Mouse (Mus musculus) activated CD4-positive, CD25-positive, alpha-beta regulatory T cell, adult 4 months (primary cell): ENCODE measurements around the gene Src. TPM values are rescaled to one million over a fixed set of nuclear protein-coding genes. Genes with fewer than 3 reads are reported as not detected.
"Not testable (repeated sequence)": the region's sequence is repeated elsewhere in the genome, so short reads cannot be mapped to it uniquely, and the experiment has no call there.

Experiments used
- ATAC-seq: one replicate; pipeline ENCODE4 v1.8.0; 2017
- polyA plus RNA-seq, 2 experiments: library from polyadenylated mRNA; unstranded; fragments of 100-300 nt; shearing (Covaris generic); gene quantifications; one replicate each; pipeline ENCODE4 v1.2.1; 2017

Gene Src
- polyA plus RNA-seq, 2 experiments from 2014 or later: 2.0 to 2.1 TPM

DNA sequence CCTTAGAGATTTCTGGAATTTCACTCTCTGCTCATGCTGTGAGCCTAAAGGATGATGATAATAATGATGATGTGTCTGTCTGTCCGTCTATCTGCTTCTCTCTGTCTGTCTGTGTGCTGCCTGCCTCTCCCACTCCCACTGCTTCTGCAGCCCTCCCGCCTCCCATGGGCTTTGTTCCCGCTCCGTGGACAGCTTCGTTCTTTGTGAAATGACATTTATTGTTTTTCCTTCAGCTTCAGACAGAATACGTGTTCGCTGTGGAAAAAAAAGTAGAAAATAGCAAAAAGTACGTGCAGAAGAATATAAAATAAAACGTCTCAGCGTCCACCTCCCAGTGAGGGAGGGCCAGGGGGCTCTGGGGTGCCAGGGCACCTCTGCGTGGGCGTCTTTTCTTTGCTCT lies 64.5 kb downstream of the Src start:
- no peak for ATAC-seq

DNA sequence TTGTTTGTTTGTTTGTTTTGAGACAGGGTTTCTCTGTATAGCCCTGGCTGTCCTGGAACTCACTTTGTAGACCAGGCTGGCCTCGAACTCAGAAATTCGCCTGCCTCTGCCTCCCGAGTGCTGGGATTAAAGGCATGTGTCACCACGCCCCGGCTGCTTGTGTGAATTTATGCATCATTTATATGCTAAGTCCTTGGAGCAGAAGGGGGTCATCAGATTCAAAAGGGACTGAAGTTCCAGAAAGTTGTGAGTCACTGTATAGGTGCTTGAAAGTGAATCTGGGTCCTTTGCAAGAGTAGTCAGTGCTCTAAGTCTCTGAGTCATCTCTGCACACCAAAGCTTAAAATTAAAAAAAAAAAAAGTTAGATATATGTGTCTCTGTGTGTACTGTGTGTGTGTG lies 68.3 kb downstream of the Src start:
- ATAC-seq: not testable (repeated sequence)

DNA sequence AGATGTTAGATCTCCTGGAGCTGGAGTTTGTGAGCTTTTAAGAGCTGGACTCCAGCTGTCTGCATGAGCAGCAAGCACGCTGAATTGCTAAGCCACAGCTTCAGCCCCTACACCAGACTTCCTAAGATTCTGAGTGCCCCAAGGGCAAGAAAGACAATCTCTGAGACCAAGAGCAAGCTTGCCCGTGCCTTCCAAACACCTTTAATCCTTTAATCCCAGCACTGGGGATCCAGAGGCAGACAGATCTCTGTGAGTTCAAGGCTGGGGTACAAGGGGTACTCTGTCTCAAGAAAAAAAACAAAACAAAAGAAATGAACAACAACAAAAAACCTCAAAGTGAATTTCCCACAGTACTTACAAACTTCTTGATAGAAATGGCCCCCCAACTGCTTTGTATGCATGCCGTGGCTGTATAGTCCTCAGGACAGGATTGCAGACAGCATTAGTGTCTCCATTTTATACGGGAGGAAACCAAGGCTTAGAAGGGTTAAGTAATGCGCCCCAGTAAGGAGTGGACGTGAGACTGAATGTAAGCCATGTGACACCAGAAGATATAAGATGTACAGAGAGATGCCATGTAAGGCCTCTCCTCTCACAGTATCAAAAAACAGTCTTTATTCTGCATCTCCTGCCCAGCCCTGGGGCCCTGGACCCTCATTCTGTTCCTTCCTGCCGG lies 68.9 kb downstream of the Src start:
- ATAC-seq: no peak

DNA sequence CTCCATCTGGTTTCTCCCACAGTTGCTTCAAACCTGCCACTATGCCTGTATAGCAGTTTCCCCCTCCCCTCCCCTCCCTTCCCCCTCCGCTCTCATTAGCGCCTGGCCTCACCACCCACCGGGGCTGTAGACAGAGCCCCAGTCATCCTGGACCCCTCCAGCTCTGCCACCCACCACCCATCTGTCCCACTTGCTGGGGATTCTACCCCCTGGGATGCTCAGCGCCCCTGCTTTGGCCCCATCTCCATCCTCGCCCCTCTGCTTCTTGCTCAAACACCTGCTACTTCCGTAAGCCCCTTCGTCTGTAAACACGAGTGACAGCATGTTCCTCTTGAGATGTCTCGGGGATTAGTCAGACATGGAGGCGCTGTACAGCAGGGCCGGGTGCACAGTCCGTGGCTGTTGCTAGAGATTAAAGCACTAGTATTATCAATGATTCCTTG lies 69.5 kb downstream of the Src start:
- no peak for ATAC-seq

DNA sequence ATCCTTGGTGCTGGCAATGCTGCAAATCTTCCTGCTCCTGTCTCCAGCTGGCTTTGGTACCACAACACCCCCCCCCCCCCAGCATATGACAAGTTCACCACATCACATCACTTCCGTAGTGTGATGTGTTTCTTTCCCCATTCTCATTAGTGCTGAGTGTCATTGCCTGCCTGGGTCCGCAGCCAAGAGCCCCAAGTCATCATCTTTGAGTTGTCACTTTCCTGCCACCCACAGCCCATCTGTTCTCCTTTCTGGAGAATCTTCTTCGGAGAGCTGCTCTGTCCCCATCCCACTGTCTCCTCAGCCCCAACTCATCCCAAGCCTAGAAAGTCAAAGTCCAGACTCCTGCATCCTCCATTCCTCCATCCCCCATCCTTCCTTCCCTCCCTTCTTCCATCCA lies 75.0 kb downstream of the Src start:
- no peak for ATAC-seq

DNA sequence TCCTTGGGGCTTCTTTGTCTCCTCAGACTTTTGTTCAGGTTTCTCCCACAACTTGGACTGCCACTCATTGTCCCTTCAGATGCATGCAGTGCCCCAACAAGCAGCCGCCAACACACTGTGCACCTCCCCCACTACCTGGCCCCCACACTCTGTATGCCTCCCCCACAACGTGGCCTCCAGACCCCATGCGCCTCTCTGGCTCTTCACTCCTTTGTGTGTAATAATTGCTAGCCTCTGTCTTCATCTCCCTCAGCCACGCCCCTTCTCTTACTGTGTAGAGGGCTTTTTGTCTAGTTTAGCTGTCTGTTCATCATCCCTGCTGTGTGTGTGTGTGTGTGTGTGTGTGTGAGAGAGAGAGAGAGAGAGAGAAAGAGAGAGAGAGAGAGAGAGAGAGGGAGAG lies 80.3 kb downstream of the Src start:
- ATAC-seq: no peak

DNA sequence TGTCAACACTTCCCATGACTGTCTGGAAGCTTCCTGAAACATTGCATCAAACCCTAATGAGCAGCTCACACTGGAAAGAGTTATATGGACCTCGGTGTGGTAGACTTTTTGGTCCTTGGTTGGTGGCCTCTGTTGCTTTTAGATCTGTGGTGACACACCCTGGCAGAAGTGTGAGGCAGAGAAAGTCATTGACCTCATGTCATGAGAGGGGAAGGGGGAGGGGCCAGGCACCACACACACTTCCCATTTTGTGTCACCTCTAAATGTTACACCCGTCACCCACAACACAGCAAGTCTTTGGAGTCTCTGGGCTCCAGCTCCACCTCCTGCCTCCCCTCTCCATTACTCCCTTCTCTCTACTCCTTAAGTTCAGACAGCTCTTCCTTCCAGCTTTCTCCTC lies 82.1 kb downstream of the Src start:
- ATAC-seq: no peak

DNA sequence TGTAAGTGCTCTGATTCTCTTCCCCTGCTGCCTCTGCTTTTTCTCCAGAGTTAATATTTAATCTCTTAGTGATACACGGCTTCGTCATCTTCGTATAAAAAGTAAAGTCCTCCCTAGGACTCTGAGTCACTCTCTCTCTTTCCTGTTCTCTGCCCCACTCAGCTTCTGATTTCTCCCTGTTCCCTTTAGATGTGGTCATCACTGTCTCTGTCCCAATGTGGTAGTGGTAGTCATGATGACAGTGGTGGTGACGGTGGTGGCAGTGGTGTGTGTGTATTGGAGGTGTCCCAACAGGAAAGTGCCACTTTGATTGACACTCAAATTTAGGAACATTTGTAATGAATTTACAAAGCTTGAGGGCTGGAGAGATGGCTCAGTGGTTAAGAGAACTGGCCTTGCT lies 83.1 kb downstream of the Src start:
- no peak for ATAC-seq

DNA sequence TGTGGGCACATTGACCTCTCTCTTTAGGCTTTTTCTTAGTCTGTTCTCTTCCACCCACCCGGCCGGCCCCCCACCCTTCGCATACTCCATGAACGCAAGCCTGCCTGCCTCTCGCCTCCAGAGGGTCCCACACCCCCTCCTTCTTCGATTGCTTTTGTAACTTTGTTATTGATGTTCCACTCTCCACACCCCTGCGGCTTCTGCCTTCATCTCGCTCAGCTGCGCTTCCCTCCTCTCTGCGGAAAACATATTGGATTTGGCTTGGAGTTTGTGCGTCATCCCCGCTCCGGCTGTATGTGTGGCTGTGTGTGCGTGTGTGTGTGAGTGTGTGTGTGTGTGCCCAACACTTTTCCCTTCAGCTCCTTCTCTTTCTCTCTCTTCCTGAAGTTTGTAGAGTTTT lies 88.5 kb downstream of the Src start:
- no peak for ATAC-seq

DNA sequence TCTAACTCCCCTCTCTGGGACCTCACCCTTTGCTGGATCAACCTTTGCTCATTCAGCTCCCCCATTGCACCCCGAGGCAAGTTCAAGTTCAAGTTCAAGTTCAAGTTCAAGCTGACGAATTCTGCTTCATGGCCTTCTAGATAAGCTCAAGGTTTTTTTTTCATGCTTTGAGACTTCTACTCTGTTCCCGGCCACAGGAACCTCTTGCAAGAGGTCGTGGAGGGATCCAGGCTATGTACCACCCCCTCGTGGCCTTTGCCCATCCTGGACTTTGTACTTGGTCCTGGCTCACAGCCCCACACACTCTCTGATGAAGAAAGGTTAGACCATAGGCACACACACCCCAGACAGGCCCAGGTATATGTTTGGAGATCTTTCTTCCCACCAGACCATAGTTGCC lies 90.9 kb downstream of the Src start:
- no peak for ATAC-seq

DNA sequence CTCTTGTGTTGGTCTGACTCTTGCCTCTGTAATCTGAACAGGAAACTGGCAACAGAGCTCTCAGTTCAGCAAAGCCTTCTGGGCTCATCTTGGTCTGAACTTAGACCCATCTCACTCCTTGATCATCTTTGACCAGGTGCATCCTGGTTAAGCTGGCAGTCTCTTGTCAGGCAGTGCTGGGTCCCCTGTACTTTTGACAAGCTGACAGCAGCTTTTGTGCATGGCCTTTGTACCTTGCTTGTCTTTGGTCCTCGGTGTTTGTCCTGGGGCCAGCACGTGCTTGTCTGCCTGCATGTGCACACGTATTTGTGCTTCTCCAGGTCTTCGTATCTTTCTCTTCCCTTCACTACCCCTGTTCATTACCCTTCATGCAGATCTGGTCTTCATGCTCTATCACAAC lies 91.8 kb downstream of the Src start:
- ATAC-seq: no peak

DNA sequence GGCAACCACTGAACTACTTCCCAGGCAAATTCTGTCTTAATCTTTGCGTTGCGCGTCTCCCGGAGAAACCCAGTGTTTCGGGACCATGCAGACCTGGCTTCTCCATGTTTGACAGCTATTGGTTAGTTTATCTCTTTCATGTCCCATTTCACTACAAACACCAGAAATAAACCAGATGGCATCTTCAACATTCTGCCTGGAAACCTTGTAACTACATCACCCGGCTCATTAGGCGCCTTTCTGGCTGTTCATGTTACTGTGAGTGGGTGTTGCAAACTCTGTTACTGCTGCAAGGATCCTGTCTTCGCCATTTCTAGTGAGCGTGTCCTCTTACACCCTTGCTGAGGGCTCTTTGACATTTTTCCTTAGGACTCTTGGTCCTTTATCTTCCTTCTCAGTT lies 94.6 kb downstream of the Src start:
- no peak for ATAC-seq

DNA sequence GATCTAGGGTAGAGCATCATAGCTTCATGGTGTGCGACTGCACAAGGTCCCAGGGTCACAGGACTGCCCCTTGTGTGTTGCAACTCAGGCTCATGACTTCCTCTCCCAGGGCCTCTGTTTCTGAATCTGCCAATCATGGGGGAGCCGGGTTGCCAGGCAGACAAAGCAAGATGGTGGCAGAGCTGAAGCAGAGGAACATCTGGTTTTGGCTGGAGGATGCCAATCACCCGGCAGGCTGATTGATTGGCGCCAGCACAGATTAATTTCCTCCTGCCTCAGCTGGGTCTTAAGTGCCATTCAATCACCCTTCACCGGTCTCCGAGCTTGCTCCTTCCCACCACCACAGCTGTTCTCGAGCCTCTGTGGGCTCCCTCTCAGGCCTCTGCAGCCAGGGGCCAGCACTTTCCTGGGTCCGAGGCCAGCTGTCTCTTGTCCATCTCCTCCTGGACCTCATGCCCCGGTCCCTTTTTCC lies 95.5 kb downstream of the Src start:
- ATAC-seq: no peak

DNA sequence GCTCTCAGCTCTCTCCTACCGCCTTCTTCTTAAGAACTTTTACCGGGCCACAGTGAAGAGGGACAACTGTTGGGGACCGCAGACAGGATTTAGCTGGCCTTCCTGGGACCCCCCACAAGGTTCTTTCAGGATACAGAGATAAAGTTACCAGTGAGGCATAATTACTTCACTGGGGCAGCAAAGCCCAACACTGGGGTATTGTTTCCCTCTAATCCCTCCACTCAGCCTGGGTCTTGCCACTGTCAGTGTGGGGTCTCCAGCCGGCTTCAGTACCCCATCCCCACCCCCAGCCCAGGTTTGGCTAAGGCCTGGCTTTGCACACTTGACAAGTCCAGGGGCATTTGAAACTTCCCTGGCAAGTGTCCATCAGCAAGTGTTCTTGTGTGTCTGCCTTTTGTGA lies 96.1 kb downstream of the Src start:
- no peak for ATAC-seq

DNA sequence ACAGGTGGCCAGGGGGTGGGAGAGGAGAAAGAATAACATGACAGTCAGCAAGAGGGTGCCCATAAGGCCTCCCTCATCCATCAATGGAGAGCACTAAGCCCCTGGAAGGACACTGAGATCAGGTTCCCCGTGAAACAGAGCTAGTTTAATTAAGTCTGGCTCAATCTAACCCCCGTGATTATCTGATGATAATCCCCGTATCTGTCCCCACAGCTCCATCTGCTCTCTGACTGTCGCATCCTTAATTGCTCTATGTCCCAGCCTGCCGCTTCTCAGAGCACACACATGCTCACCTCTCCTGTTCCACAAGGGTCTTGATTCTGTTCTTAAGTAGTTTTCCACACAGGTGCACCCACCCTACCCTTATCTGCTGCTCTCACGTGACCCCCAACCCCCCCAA lies 99.3 kb downstream of the Src start:
- ATAC-seq: no peak

DNA sequence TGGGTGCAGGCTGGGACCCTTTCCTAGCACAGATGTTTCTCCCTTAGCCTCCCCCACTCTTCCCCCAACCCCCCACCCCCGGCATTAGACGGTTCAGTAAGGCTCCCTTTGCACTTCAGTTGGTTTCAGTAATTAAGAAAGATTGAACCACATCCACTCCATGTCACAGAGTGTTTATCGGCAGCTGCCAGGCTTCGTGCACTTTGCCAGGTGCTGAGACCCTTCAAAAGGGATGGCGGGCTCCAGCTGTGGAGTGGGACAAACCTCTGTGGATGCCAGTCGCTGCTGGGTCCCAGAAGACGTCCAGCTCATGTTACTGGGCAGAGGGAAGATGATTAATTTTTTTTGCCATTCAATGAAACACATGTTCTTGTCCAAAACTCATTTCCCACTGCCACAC lies 100.2 kb downstream of the Src start:
- no peak for ATAC-seq

DNA sequence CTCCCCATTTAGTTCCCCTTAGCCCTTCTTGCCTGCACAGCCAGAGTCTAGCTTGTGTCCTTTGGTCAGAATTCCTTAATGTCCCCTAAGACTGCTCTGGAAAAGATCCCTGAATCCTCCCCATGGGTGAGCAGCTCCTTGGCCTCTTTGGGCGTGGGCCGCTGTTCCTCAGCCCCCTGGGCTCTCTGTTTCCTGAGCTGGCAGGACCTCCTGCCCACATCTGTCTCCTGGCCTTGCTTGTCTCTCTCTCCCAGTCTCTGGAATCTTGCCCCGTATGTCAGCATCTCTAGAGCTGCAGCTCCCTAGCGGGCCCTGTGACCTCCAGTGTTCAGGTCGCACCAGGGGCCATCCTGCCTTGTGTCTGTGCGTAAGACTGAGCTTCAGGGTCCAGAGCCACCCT lies 101.2 kb downstream of the Src start:
- no peak for ATAC-seq

DNA sequence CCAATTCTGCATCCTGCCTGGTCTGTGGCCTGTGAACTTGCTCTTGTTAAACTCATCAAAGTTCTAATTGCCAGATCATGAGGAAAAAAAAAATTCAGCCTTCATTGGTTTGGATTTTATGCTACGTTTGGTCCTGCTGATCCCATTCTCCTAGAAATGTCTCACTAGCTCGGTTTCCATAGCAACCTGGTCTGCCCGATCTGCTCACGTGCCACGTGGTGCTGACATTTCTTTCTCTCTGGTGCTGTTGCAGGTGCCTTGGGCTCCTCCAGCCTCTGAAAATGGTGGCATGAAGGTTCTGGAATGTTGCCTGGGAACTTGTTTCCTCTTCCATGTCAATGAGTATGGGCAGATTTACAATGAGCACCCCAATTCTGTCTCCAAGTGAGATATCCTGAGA lies 102.3 kb downstream of the Src start:
- ATAC-seq: no peak

Other genes with a start within 250 kb of the Src start
- 10 to 100 TPM; 22.1 to 22.4 TPM for gene Rbl1, start 213.9 kb upstream of the Src start, polyA plus RNA-seq
- gene Rpn2, start 139.4 kb upstream of the Src start, polyA plus RNA-seq: 100 to 1,000 TPM; 181 to 225 TPM
- not detected for gene Mroh8, start 138.9 kb upstream of the Src start, polyA plus RNA-seq
- not detected for gene Ghrh, start 70.9 kb upstream of the Src start, polyA plus RNA-seq
- gene Manbal, start 50.9 kb upstream of the Src start, polyA plus RNA-seq: 10 to 100 TPM; 30.7 to 54.6 TPM
- under 1 TPM in 1 of 2 experiments, not detected in 1; 0.56 TPM for gene Nnat, start 141.6 kb downstream of the Src start, polyA plus RNA-seq
- gene Blcap, start 152.8 kb downstream of the Src start, polyA plus RNA-seq: 10 to 100 TPM; 12.9 to 17.7 TPM